Mouse (Mus musculus): ENCODE measurements around the gene Olfr543. TPM values are rescaled to one million over a fixed set of nuclear protein-coding genes. Genes with fewer than 3 reads are reported as not detected.

Gene Olfr543
- polyA plus RNA-seq, 1 experiment from 2014 or later: not detected

DNA sequence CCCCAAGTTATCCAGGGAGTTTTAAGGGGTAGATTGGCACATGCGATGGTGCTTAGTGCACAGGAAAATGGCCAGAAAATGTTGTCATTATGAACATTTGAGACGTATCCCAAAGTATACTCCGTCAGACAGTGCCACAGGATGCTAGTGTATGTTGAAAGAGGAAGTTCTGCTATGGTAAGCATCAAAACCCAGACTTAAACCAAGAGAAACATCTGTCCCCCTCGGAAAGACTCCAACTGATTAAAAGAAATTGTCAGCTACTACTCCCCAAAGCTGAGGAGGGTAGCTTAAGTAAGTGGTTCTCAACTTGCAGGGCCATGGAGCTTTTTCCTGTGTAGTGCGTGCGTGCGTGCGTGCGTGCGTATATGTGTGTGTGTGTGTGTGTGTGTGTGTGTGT, 30.4 kb upstream of the Olfr543 start:
- H3K9ac ChIP-seq (ENCODE audit: low read length): no peak overlapping the region
- H3K36me3 ChIP-seq (ENCODE audit: control insufficient read depth, insufficient read depth, low read length): no peaks in the 10 kb centered on the region
- no peak overlapping the region for H3K27ac ChIP-seq (replicated peaks)
- 89% methylated on average over 10 of the region's 10 CpGs for WGBS
- TF ChIP-seq CTCF (IDR thresholded peaks at IDR 0.05; ENCODE audit: low read depth): no peak
- no peak for TF ChIP-seq EP300 (optimal IDR thresholded peaks at IDR 0.05)
- H3K4me3 ChIP-seq (ENCODE audit: low read depth, low read length): no peak overlapping the region
- ATAC-seq (ENCODE audit: low FRiP score, low TSS enrichment) (no peak), DNase-seq (ENCODE audit: low spot score) (no peak)
- H3K9me3 ChIP-seq (ENCODE audit: control insufficient read depth, low read length): no peaks in the 10 kb centered on the region
- H3K27me3 ChIP-seq (ENCODE audit: control insufficient read depth, insufficient read depth, low read length): no peaks in the 10 kb centered on the region
- H3K4me1 ChIP-seq (replicated peaks; ENCODE audit: control insufficient read depth, insufficient read depth): no peaks in the 10 kb centered on the region
- H3K4me2 ChIP-seq (replicated peaks; ENCODE audit: low read depth): no peak overlapping the region

DNA sequence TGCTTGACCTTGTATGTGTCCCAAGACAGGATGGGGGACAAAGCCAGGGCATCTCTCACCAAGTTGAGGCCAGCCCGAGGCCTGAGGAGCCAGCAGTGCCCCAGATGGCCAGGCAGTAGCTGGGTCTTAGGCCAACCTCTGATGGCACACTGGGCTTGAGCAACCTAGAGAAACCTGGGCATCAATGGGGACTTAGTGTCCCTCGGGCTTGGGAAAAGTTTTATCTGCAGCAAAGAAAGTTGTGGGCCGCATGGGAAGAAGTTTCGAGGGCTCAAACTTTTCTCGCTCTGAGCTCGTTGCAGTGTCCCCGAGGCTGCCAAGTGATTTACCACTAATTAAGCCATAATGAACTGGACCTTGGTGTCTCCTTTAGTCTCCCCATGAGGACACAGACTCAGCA, 28.2 kb upstream of the Olfr543 start:
- no peaks in the 10 kb centered on the region for H3K27me3 ChIP-seq (ENCODE audit: control insufficient read depth, insufficient read depth, low read length)
- no peak overlapping the region for H3K4me3 ChIP-seq (ENCODE audit: low read depth, low read length)
- H3K27ac ChIP-seq (replicated peaks): no peak overlapping the region
- ATAC-seq (ENCODE audit: low FRiP score, low TSS enrichment): no peak
- TF ChIP-seq EP300 (optimal IDR thresholded peaks at IDR 0.05): no peak
- TF ChIP-seq CTCF (IDR thresholded peaks at IDR 0.05; ENCODE audit: low read depth): no peak
- 83% methylated on average over 7 of the region's 7 CpGs for WGBS
- no peak overlapping the region for H3K4me2 ChIP-seq (replicated peaks; ENCODE audit: low read depth)
- no peaks in the 10 kb centered on the region for H3K36me3 ChIP-seq (ENCODE audit: control insufficient read depth, insufficient read depth, low read length)
- H3K4me1 ChIP-seq (replicated peaks; ENCODE audit: control insufficient read depth, insufficient read depth): no peaks in the 10 kb centered on the region
- no peak for DNase-seq (ENCODE audit: low spot score)
- no peaks in the 10 kb centered on the region for H3K9me3 ChIP-seq (ENCODE audit: control insufficient read depth, low read length)
- H3K9ac ChIP-seq (ENCODE audit: low read length): no peak overlapping the region

DNA sequence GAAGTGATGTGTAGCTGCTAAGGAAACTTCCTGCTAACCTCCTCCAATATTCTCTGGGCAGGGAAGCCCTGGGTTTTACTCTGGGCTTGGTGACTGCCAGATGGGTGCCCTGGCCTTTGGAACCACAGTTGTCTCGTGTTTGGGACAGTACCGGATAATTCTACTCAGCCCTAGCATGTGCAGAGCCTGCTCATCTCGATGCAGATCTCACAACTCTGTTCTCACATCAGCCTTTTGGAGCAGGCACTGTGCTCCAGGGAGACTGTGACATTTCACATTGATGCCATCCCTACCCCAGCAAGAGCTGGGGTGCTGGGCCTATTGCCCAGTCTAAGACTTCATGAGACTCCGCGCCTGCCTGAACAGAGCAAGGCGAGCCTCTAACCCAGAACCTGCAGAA, 27.2 kb upstream of the Olfr543 start:
- DNase-seq (ENCODE audit: low spot score): no peak
- ATAC-seq (ENCODE audit: low FRiP score, low TSS enrichment): no peak
- Histone ChIP-seq H3K4me3 (ENCODE audit: low read depth, low read length) (no peak overlapping the region), H3K4me2 (replicated peaks; ENCODE audit: low read depth) (no peak overlapping the region), H3K9me3 (ENCODE audit: control insufficient read depth, low read length) (no peaks in the 10 kb centered on the region), H3K27me3 (ENCODE audit: control insufficient read depth, insufficient read depth, low read length) (no peaks in the 10 kb centered on the region), H3K9ac (ENCODE audit: low read length) (no peak overlapping the region), H3K36me3 (ENCODE audit: control insufficient read depth, insufficient read depth, low read length) (no peaks in the 10 kb centered on the region), H3K4me1 (replicated peaks; ENCODE audit: control insufficient read depth, insufficient read depth) (no peaks in the 10 kb centered on the region), H3K27ac (replicated peaks) (no peak overlapping the region)
- WGBS: 91% methylated on average over 6 of the region's 6 CpGs
- TF ChIP-seq CTCF (IDR thresholded peaks at IDR 0.05; ENCODE audit: low read depth) (no peak), EP300 (optimal IDR thresholded peaks at IDR 0.05) (no peak)

DNA sequence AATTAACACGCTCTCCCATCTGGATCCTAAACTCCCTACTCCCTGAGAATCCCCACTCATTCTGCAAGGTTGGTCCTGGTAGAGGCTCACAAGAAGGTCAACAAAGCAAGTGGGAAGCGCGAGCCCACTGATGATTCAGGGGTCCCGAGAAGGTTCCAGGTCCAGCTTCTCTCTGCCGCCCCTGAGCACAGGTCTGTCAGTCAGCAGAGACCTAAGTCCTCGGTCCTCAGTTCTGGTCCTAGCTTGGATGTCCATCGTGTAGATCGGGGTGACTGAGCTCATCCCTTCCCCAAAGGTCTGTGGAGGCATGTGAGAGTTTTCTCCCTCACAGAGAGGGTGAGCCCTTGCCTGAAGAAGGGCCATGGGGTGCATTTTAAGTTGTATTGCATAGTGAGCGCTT, 26.6 kb upstream of the Olfr543 start:
- Histone ChIP-seq H3K27me3 (ENCODE audit: control insufficient read depth, insufficient read depth, low read length) (no peaks in the 10 kb centered on the region), H3K9ac (ENCODE audit: low read length) (no peak overlapping the region), H3K4me2 (replicated peaks; ENCODE audit: low read depth) (no peak overlapping the region), H3K4me1 (replicated peaks; ENCODE audit: control insufficient read depth, insufficient read depth) (no peaks in the 10 kb centered on the region), H3K4me3 (ENCODE audit: low read depth, low read length) (no peak overlapping the region), H3K9me3 (ENCODE audit: control insufficient read depth, low read length) (no peaks in the 10 kb centered on the region), H3K27ac (replicated peaks) (no peak overlapping the region), H3K36me3 (ENCODE audit: control insufficient read depth, insufficient read depth, low read length) (no peaks in the 10 kb centered on the region)
- TF ChIP-seq EP300 (optimal IDR thresholded peaks at IDR 0.05) (no peak), CTCF (IDR thresholded peaks at IDR 0.05; ENCODE audit: low read depth) (no peak)
- WGBS: 87% methylated on average over 9 of the region's 9 CpGs
- DNase-seq (ENCODE audit: low spot score) (no peak), ATAC-seq (ENCODE audit: low FRiP score, low TSS enrichment) (no peak)

DNA sequence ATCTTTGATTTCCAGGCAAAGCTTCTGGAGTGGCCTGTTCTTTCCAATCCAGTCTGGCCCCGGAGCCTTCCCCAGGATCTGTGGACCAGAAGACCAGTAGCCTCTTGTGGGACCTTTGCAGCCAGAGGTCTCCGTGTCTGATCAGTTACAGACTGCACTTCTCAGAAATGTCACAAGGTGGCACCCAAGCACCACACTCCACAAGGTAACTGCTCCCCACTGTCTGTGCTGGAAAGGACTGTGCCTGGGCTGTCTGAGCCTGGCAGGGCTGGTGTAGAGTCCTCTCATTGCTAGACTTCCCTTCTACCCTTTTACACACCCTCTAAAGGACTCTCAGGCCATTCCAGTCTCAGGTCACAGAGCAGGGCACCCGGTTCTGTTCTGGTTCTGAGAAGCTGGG, 25.4 kb upstream of the Olfr543 start:
- Histone ChIP-seq H3K9ac (ENCODE audit: low read length) (no peak overlapping the region), H3K4me3 (ENCODE audit: low read depth, low read length) (no peak overlapping the region), H3K4me2 (replicated peaks; ENCODE audit: low read depth) (no peak overlapping the region), H3K4me1 (replicated peaks; ENCODE audit: control insufficient read depth, insufficient read depth) (no peaks in the 10 kb centered on the region), H3K36me3 (ENCODE audit: control insufficient read depth, insufficient read depth, low read length) (no peaks in the 10 kb centered on the region), H3K27me3 (ENCODE audit: control insufficient read depth, insufficient read depth, low read length) (no peaks in the 10 kb centered on the region), H3K27ac (replicated peaks) (no peak overlapping the region), H3K9me3 (ENCODE audit: control insufficient read depth, low read length) (no peaks in the 10 kb centered on the region)
- ATAC-seq (ENCODE audit: low FRiP score, low TSS enrichment): peak; percentile 75
- WGBS: 34% methylated on average over 3 of the region's 3 CpGs
- peak; percentile 76 for DNase-seq (ENCODE audit: low spot score)
- TF ChIP-seq EP300 (optimal IDR thresholded peaks at IDR 0.05): no peak
- TF ChIP-seq CTCF (IDR thresholded peaks at IDR 0.05; ENCODE audit: low read depth): peak; percentile 94

DNA sequence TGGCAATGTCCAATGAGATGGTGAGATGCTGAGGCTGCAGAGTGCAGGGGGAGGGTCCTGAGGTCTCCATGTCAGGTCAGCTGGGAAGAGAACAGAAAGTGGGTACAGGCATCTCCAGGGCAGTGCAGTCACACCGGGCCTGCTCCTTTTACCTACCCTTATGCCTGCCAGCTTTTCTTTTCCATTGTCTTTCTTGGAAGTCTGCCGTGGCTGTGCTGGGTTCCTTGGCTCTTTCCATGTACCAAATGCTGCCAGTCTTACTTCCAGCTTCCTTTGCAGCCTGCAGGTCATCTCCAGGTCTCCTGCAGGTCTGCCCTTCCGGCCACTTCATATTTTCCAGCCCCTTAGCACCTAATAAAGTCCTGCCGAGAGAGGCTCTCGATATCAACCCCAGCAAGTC, 20.5 kb upstream of the Olfr543 start:
- no peak for TF ChIP-seq CTCF (IDR thresholded peaks at IDR 0.05; ENCODE audit: low read depth)
- no peak for TF ChIP-seq EP300 (optimal IDR thresholded peaks at IDR 0.05)
- Histone ChIP-seq H3K36me3 (ENCODE audit: control insufficient read depth, insufficient read depth, low read length) (no peaks in the 10 kb centered on the region), H3K4me2 (replicated peaks; ENCODE audit: low read depth) (no peak overlapping the region), H3K27ac (replicated peaks) (no peak overlapping the region), H3K27me3 (ENCODE audit: control insufficient read depth, insufficient read depth, low read length) (no peaks in the 10 kb centered on the region), H3K4me3 (ENCODE audit: low read depth, low read length) (no peak overlapping the region), H3K4me1 (replicated peaks; ENCODE audit: control insufficient read depth, insufficient read depth) (no peaks in the 10 kb centered on the region), H3K9me3 (ENCODE audit: control insufficient read depth, low read length) (no peaks in the 10 kb centered on the region), H3K9ac (ENCODE audit: low read length) (no peak overlapping the region)
- 71% methylated on average over 5 of the region's 5 CpGs for whole genome bisulfite sequencing
- DNase-seq (ENCODE audit: low spot score): no peak
- ATAC-seq (ENCODE audit: low FRiP score, low TSS enrichment): no peak
